Mouse (Mus musculus): ENCODE results near the gene Relt.

Relt gene

GRCm38 (mm10) chr7:100841608-100842007 is 21.6 kb downstream of the Relt start:
- TF ChIP-seq GATA4 (IDR thresholded peaks at IDR 0.05; ENCODE audit: insufficient replicate concordance, low read length) = no peak

- TF ChIP-seq GATA4 (IDR thresholded peaks at IDR 0.05; ENCODE audit: insufficient replicate concordance, low read length) = no peak
These were observed 22.3 kb downstream of the Relt start for GRCm38 (mm10) chr7:100840906-100841305.

- TF ChIP-seq GATA4 (IDR thresholded peaks at IDR 0.05; ENCODE audit: insufficient replicate concordance, low read length) = no peak
These were observed 23.4 kb downstream of the Relt start for GRCm38 (mm10) chr7:100839632-100840402.

- TF ChIP-seq GATA4 (IDR thresholded peaks at IDR 0.05; ENCODE audit: insufficient replicate concordance, low read length) = no peak
These were observed 25.5 kb downstream of the Relt start for GRCm38 (mm10) chr7:100837701-100838100.

- no peak for TF ChIP-seq GATA4 (IDR thresholded peaks at IDR 0.05; ENCODE audit: insufficient replicate concordance, low read length)
These were observed 26.6 kb downstream of the Relt start for GRCm38 (mm10) chr7:100836657-100837056.

GRCm38 (mm10) chr7:100835711-100836110 is 27.5 kb downstream of the Relt start:
- no peak for TF ChIP-seq GATA4 (IDR thresholded peaks at IDR 0.05; ENCODE audit: insufficient replicate concordance, low read length)

- TF ChIP-seq GATA4 (IDR thresholded peaks at IDR 0.05; ENCODE audit: insufficient replicate concordance, low read length) = no peak
These were observed 28.1 kb downstream of the Relt start for GRCm38 (mm10) chr7:100835168-100835567.

- no peak for TF ChIP-seq GATA4 (IDR thresholded peaks at IDR 0.05; ENCODE audit: insufficient replicate concordance, low read length)
These were observed 29.4 kb downstream of the Relt start for GRCm38 (mm10) chr7:100833859-100834258.

- TF ChIP-seq GATA4 (IDR thresholded peaks at IDR 0.05; ENCODE audit: insufficient replicate concordance, low read length) = no peak
These were observed 34.7 kb downstream of the Relt start for GRCm38 (mm10) chr7:100828549-100828948.

GRCm38 (mm10) chr7:100824661-100825060 is 38.6 kb downstream of the Relt start:
- TF ChIP-seq GATA4 (IDR thresholded peaks at IDR 0.05; ENCODE audit: insufficient replicate concordance, low read length) = no peak

- no peak for TF ChIP-seq GATA4 (IDR thresholded peaks at IDR 0.05; ENCODE audit: insufficient replicate concordance, low read length)
These were observed 44.7 kb downstream of the Relt start for GRCm38 (mm10) chr7:100818401-100819064.

- TF ChIP-seq GATA4 (IDR thresholded peaks at IDR 0.05; ENCODE audit: insufficient replicate concordance, low read length) = no peak
These were observed 45.8 kb downstream of the Relt start for GRCm38 (mm10) chr7:100817442-100817760.

GRCm38 (mm10) chr7:100816759-100817441 is 46.3 kb downstream of the Relt start:
- TF ChIP-seq GATA4 (IDR thresholded peaks at IDR 0.05; ENCODE audit: insufficient replicate concordance, low read length) = no peak

GRCm38 (mm10) chr7:100815900-100816570 is 47.2 kb downstream of the Relt start:
- TF ChIP-seq GATA4 (IDR thresholded peaks at IDR 0.05; ENCODE audit: insufficient replicate concordance, low read length) = no peak

- no peak for TF ChIP-seq GATA4 (IDR thresholded peaks at IDR 0.05; ENCODE audit: insufficient replicate concordance, low read length)
These were observed 50.6 kb downstream of the Relt start for GRCm38 (mm10) chr7:100812641-100813040.
